Mouse (Mus musculus) testis, postnatal 10 days (tissue): ENCODE results near the gene Eloa.

Source experiments
- DNase-seq: peaks from one replicate; pipeline ENCODE4 v3.0.0; 2021; ENCODE audit warnings: low spot score

Eloa gene

GRCm38 (mm10) chr4:136030968-136031909 is 9.7 kb upstream of the Eloa start:
- DNase-seq = no peak

- DNase-seq = no peak
Observed at GRCm38 (mm10) chr4:136028689-136029088, 7.1 kb upstream of the Eloa start.

GRCm38 (mm10) chr4:136028132-136028564 is 6.6 kb upstream of the Eloa start:
- DNase-seq = no peak

GRCm38 (mm10) chr4:136027416-136028131 is 6.0 kb upstream of the Eloa start:
- no peak for DNase-seq

- DNase-seq = no peak
Observed at GRCm38 (mm10) chr4:136025350-136025749, 3.8 kb upstream of the Eloa start.

- DNase-seq = no peak
Observed at GRCm38 (mm10) chr4:136022924-136023323, 1.4 kb upstream of the Eloa start.

GRCm38 (mm10) chr4:136020743-136021548 is 617 bp downstream of the Eloa start:
- DNase-seq = no peak

GRCm38 (mm10) chr4:136016059-136016602 is 5.4 kb downstream of the Eloa start:
- no peak for DNase-seq

- DNase-seq = no peak
Observed at GRCm38 (mm10) chr4:136010586-136010985, 11.0 kb downstream of the Eloa start.

- no peak for DNase-seq
Observed at GRCm38 (mm10) chr4:136008782-136009447, 12.6 kb downstream of the Eloa start.

GRCm38 (mm10) chr4:136006821-136007220 is 14.7 kb downstream of the Eloa start:
- no peak for DNase-seq

GRCm38 (mm10) chr4:136004921-136005320 is 16.6 kb downstream of the Eloa start:
- no peak for DNase-seq

- DNase-seq = no peak
Observed at GRCm38 (mm10) chr4:136004107-136004675, 17.4 kb downstream of the Eloa start.

- DNase-seq = no peak
Observed at GRCm38 (mm10) chr4:135995118-135995517, 26.4 kb downstream of the Eloa start.

GRCm38 (mm10) chr4:135993941-135994340 is 27.6 kb downstream of the Eloa start:
- no peak for DNase-seq

GRCm38 (mm10) chr4:135987714-135988113 is 33.8 kb downstream of the Eloa start:
- DNase-seq = no peak

GRCm38 (mm10) chr4:135986943-135987710 is 34.4 kb downstream of the Eloa start, which contains the start of gene Pithd1:
Gene Pithd1, minus strand, starts transcription at chr4:135987264.
- peak; percentile 94 for DNase-seq

- DNase-seq = no peak
Observed at GRCm38 (mm10) chr4:135986301-135986942, 35.1 kb downstream of the Eloa start.

GRCm38 (mm10) chr4:135985769-135986168 is 35.8 kb downstream of the Eloa start:
- no peak for DNase-seq

GRCm38 (mm10) chr4:135985193-135985592 is 36.4 kb downstream of the Eloa start:
- no peak for DNase-seq
